17 mouse cellular contexts compared by ENCODE assay signal in genomic region chr9:50298389-50298788, GRCm38 (mm10). TPM values are rescaled to one million over a fixed set of nuclear protein-coding genes. Genes with fewer than 3 reads are reported as not detected.
DNase-seq lines count a peak whose midpoint lies in the region; ATAC-seq and TF ChIP-seq lines count a peak whose summit lies in the region.
"Had no signal": no experiment of that assay in that cellular context is flagged by ENCODE, and none has a peak within 500 bp of the region (broad histone marks: within the 10 kb centered on the region; RNA-seq: fewer than 3 reads in every experiment).

No protein-coding gene starts in this region.

- no peak for ATAC-seq in kidney, postnatal 0 days (replicated peaks; ENCODE audit: low FRiP score, low read depth)
- no peak for ATAC-seq in kidney, embryonic 16.5 days (ENCODE audit: low FRiP score, low TSS enrichment)
- ATAC-seq in monocyte, adult 5-6 weeks (replicated peaks; ENCODE audit: insufficient number of reproducible peaks, low FRiP score, low TSS enrichment, poor library complexity, severe bottlenecking): no peak
- ATAC-seq: forebrain, embryonic 13.5 days; liver, postnatal 0 days; Patski had no signal

- peak; percentile 17 for DNase-seq in kidney, postnatal 0 days (ENCODE audit: low spot score)
- peak; percentile 37 for DNase-seq in 3T3-L1 (ENCODE audit: low read depth, low spot score)
- DNase-seq in A20 (ENCODE audit: low read depth, low spot score): peak; percentile 14
- DNase-seq in c-Kit-positive CD71-negative TER-119-negative erythroid progenitor cells, embryonic 14.5 days (ENCODE audit: low read depth): peak; percentile 2
- DNase-seq in cerebellum, adult 8-10 months: no peak
- DNase-seq: cerebellum, postnatal 14 days; gastrocnemius, adult 2 months; heart, adult 2 months; kidney, postnatal 14 days; liver, postnatal 0 days; spleen, adult 18-20 months had no signal

- H3K9ac ChIP-seq in kidney, postnatal 0 days (ENCODE audit: low read depth, low read length): no peak overlapping the region
- H3K9ac ChIP-seq in kidney, embryonic 16.5 days (replicated peaks; ENCODE audit: low read length): no peak overlapping the region
- H3K9ac ChIP-seq: forebrain, embryonic 13.5 days; hindbrain, embryonic 12.5 days; limb, embryonic 13.5 days; liver, postnatal 0 days had no signal

- no peaks in the 10 kb centered on the region for H3K4me1 ChIP-seq in kidney, postnatal 0 days (replicated peaks; ENCODE audit: insufficient read depth, low read length)
- no peaks in the 10 kb centered on the region for H3K4me1 ChIP-seq in kidney, embryonic 16.5 days (ENCODE audit: insufficient read depth, low read length)
- H3K4me1 ChIP-seq: limb, embryonic 13.5 days had no signal

- whole genome bisulfite sequencing in kidney, postnatal 0 days: 45% methylated on average over 2 of the region's 2 CpGs
- 58% methylated on average over 2 of the region's 2 CpGs for WGBS in kidney, embryonic 16.5 days

- H3K9me3 ChIP-seq in kidney, postnatal 0 days (replicated peaks; ENCODE audit: low read length): no peaks in the 10 kb centered on the region
- H3K9me3 ChIP-seq in kidney, embryonic 16.5 days (ENCODE audit: low read length): no peaks in the 10 kb centered on the region
- H3K9me3 ChIP-seq: forebrain, embryonic 13.5 days; hindbrain, embryonic 12.5 days had no signal

- no peaks in the 10 kb centered on the region for H3K36me3 ChIP-seq in kidney, postnatal 0 days (ENCODE audit: insufficient read depth, low read length)
- H3K36me3 ChIP-seq in kidney, embryonic 16.5 days (ENCODE audit: insufficient read depth, low read length): no peaks in the 10 kb centered on the region
- H3K36me3 ChIP-seq: hindbrain, embryonic 12.5 days; limb, embryonic 13.5 days had no signal

- no peak overlapping the region for H3K27ac ChIP-seq in kidney, postnatal 0 days
- H3K27ac ChIP-seq in kidney, embryonic 16.5 days (ENCODE audit: low read length): no peak overlapping the region
- H3K27ac ChIP-seq: forebrain, embryonic 13.5 days; gastrocnemius, adult 2 months; heart, adult 2 months; hindbrain, embryonic 12.5 days; limb, embryonic 13.5 days had no signal

- no peak for TF ChIP-seq CTCF in kidney, postnatal 0 days (IDR thresholded peaks at IDR 0.05; ENCODE audit: low read depth)

- no peak overlapping the region for H3K4me2 ChIP-seq in kidney, postnatal 0 days (ENCODE audit: low read length)
- H3K4me2 ChIP-seq in kidney, embryonic 16.5 days (replicated peaks; ENCODE audit: low read depth, low read length): no peak overlapping the region
- H3K4me2 ChIP-seq: forebrain, embryonic 13.5 days; hindbrain, embryonic 12.5 days; limb, embryonic 13.5 days had no signal

- H3K27me3 ChIP-seq in kidney, postnatal 0 days (ENCODE audit: insufficient read depth, low read length): no peaks in the 10 kb centered on the region
- H3K27me3 ChIP-seq in kidney, embryonic 16.5 days (ENCODE audit: insufficient read depth, low read length): no peaks in the 10 kb centered on the region
- H3K27me3 ChIP-seq: forebrain, embryonic 13.5 days; hindbrain, embryonic 12.5 days; limb, embryonic 13.5 days had no signal

- H3K4me3 ChIP-seq in kidney, postnatal 0 days (replicated peaks; ENCODE audit: low read depth, low read length): no peak overlapping the region
- no peak overlapping the region for H3K4me3 ChIP-seq in kidney, embryonic 16.5 days (ENCODE audit: low read length)
- H3K4me3 ChIP-seq: forebrain, embryonic 13.5 days; gastrocnemius, adult 2 months; heart, adult 2 months; hindbrain, embryonic 12.5 days; limb, embryonic 13.5 days had no signal

RNA-seq across cellular contexts. Expression of gene Rpl10-ps3, which starts 46.4 kb away (rescaled TPM):
- 238 and 252 TPM in 2 replicates for polyA plus RNA-seq in kidney, postnatal 0 days (2015; fragmentation: Nextera tagmentation; extraction: Ambion mirVana)
- polyA plus RNA-seq in kidney, embryonic 16.5 days (2015; fragmentation: Nextera tagmentation; extraction: Ambion mirVana): 279 and 349 TPM in 2 replicates
- total RNA-seq in monocyte, adult 5-6 weeks (2017): 124 to 152 TPM (median 139 TPM) in 3 replicates
